ENCODE assay signal across 13 mouse cellular contexts in genomic region chr9:21843086-21843485, GRCm38 (mm10). TPM values are rescaled to one million over a fixed set of nuclear protein-coding genes. Genes with fewer than 3 reads are reported as not detected.
A peak's percentile ranks its signal among the peaks of the same experiment; 100 is the strongest.
DNase-seq lines count a peak whose midpoint lies in the region; ATAC-seq and TF ChIP-seq lines count a peak whose summit lies in the region.
"Had no signal": no experiment of that assay in that cellular context is flagged by ENCODE, and none has a peak within 500 bp of the region (broad histone marks: within the 10 kb centered on the region; RNA-seq: fewer than 3 reads in every experiment).

No protein-coding gene starts in this region.

- peak overlapping the region; percentile 83 for H3K27ac ChIP-seq in heart, postnatal 0 days (ENCODE audit: low read depth)
- H3K27ac ChIP-seq in lung, embryonic 16.5 days (ENCODE audit: low read length): peak overlapping the region; percentile 94
- H3K27ac ChIP-seq in embryonic facial prominence, embryonic 14.5 days (replicated peaks; ENCODE audit: low read depth, low read length): peak overlapping the region; percentile 52
- peak overlapping the region; percentile 30; the same call in 1 of the 2 replicates for H3K27ac ChIP-seq in limb, embryonic 11.5 days (replicated peaks; ENCODE audit: low read depth, low read length)
- H3K27ac ChIP-seq: hindbrain, embryonic 13.5 days had no signal

- H3K4me1 ChIP-seq in heart, postnatal 0 days (ENCODE audit: control insufficient read depth, insufficient read depth): 0 out of 2 replicates have a peak, but pooled peaks cover 2% of the 10 kb centered on the region
- peaks cover 44% of the 10 kb centered on the region for H3K4me1 ChIP-seq in lung, embryonic 16.5 days (replicated peaks; ENCODE audit: control insufficient read depth, insufficient read depth, low read length)
- peaks cover 17% of the 10 kb centered on the region for H3K4me1 ChIP-seq in embryonic facial prominence, embryonic 14.5 days (ENCODE audit: control insufficient read depth, insufficient read depth, low read length)
- peaks cover 30% of the 10 kb centered on the region for H3K4me1 ChIP-seq in limb, embryonic 11.5 days (ENCODE audit: control insufficient read depth, insufficient read depth, low read length)

- no peak overlapping the region for H3K4me2 ChIP-seq in heart, postnatal 0 days (ENCODE audit: low read depth, low read length)
- H3K4me2 ChIP-seq in lung, embryonic 16.5 days (ENCODE audit: low read depth, low read length): no peak overlapping the region
- H3K4me2 ChIP-seq in embryonic facial prominence, embryonic 14.5 days (ENCODE audit: low read depth, low read length): no peak overlapping the region
- no peak overlapping the region for H3K4me2 ChIP-seq in limb, embryonic 11.5 days (ENCODE audit: low read depth, severe bottlenecking)
- H3K4me2 ChIP-seq: hindbrain, embryonic 13.5 days had no signal

- no peaks in the 10 kb centered on the region for H3K9me3 ChIP-seq in heart, postnatal 0 days (replicated peaks; ENCODE audit: control insufficient read depth, low read length)
- H3K9me3 ChIP-seq in lung, embryonic 16.5 days (ENCODE audit: control insufficient read depth, low read length): no peaks in the 10 kb centered on the region
- no peaks in the 10 kb centered on the region for H3K9me3 ChIP-seq in embryonic facial prominence, embryonic 14.5 days (ENCODE audit: control insufficient read depth, low read length)
- H3K9me3 ChIP-seq in limb, embryonic 11.5 days (ENCODE audit: control insufficient read depth, low read length): no peaks in the 10 kb centered on the region
- H3K9me3 ChIP-seq: hindbrain, embryonic 13.5 days; megakaryocyte, embryonic 14.5 days had no signal

- TF ChIP-seq EP300 in heart, postnatal 0 days (IDR thresholded peaks at IDR 0.05; ENCODE audit: low read depth): no peak

- ATAC-seq in heart, postnatal 0 days (ENCODE audit: insufficient read depth, low read depth): no peak
- peak; percentile 43 for ATAC-seq in lung, embryonic 16.5 days (ENCODE audit: low read depth)
- no peak for ATAC-seq in embryonic facial prominence, embryonic 14.5 days (ENCODE audit: low read depth)
- ATAC-seq in limb, embryonic 11.5 days (ENCODE audit: insufficient number of reproducible peaks, low FRiP score, low TSS enrichment, low read depth): no peak

- 45% methylated on average over 6 of the region's 6 CpGs for WGBS in heart, postnatal 0 days
- 42% methylated on average over 6 of the region's 6 CpGs for WGBS in lung, embryonic 16.5 days
- 71% methylated on average over 6 of the region's 6 CpGs for WGBS in embryonic facial prominence, embryonic 14.5 days
- 92% methylated on average over 6 of the region's 6 CpGs for WGBS in limb, embryonic 11.5 days

- H3K4me3 ChIP-seq in heart, postnatal 0 days (ENCODE audit: low read depth, low read length): no peak overlapping the region
- no peak overlapping the region for H3K4me3 ChIP-seq in lung, embryonic 16.5 days (ENCODE audit: low read length)
- H3K4me3 ChIP-seq in embryonic facial prominence, embryonic 14.5 days (ENCODE audit: low read depth, low read length): no peak overlapping the region
- no peak overlapping the region for H3K4me3 ChIP-seq in limb, embryonic 11.5 days (ENCODE audit: low read depth, low read length)
- H3K4me3 ChIP-seq: hindbrain, embryonic 13.5 days; megakaryocyte, embryonic 14.5 days had no signal

- H3K9ac ChIP-seq in heart, postnatal 0 days (replicated peaks; ENCODE audit: low read depth, low read length): no peak overlapping the region
- peak overlapping the region; percentile 12 for H3K9ac ChIP-seq in lung, embryonic 16.5 days (ENCODE audit: low read length)
- H3K9ac ChIP-seq in embryonic facial prominence, embryonic 14.5 days (ENCODE audit: low read depth, low read length): no peak overlapping the region
- no peak overlapping the region for H3K9ac ChIP-seq in limb, embryonic 11.5 days (ENCODE audit: low read length)
- H3K9ac ChIP-seq: hindbrain, embryonic 13.5 days had no signal

- intact Hi-C loops in heart, postnatal 25 days (cut with DNase I): no loop called here

- TF ChIP-seq CTCF in heart, postnatal 0 days (IDR thresholded peaks at IDR 0.05; ENCODE audit: low read depth): peak; percentile 5; the same call in 1 of the 2 replicates

- DNase-seq in heart, postnatal 0 days (ENCODE audit: low spot score): no peak
- no peak for DNase-seq in heart, postnatal 25 days (ENCODE audit: low spot score)
- DNase-seq in lung, postnatal 10 days: no peak
- no peak for DNase-seq in embryonic facial prominence, embryonic 14.5 days (ENCODE audit: low spot score)
- DNase-seq in limb, embryonic 11.5 days (ENCODE audit: low spot score): no peak
- no peak for DNase-seq in cerebellum, postnatal 10 days
- no peak for DNase-seq in spleen, postnatal 36 days (ENCODE audit: low spot score in 2 of 2)
- DNase-seq: adrenal gland, adult 2 months; cerebellum, adult 8-10 months had no signal

- H3K36me3 ChIP-seq in heart, postnatal 0 days (replicated peaks; ENCODE audit: control insufficient read depth, insufficient read depth, low read length): peaks cover 26% of the 10 kb centered on the region
- peaks cover 16% of the 10 kb centered on the region for H3K36me3 ChIP-seq in lung, embryonic 16.5 days (ENCODE audit: control insufficient read depth, insufficient read depth, low read length)
- H3K36me3 ChIP-seq in embryonic facial prominence, embryonic 14.5 days (ENCODE audit: control insufficient read depth, insufficient read depth, low read length): peaks cover 59% of the 10 kb centered on the region
- peaks cover 14% of the 10 kb centered on the region for H3K36me3 ChIP-seq in limb, embryonic 11.5 days (ENCODE audit: control insufficient read depth, insufficient read depth, low read length)
- H3K36me3 ChIP-seq: hindbrain, embryonic 13.5 days had no signal

- no peaks in the 10 kb centered on the region for H3K27me3 ChIP-seq in heart, postnatal 0 days (ENCODE audit: control insufficient read depth, insufficient read depth, low read length)
- no peaks in the 10 kb centered on the region for H3K27me3 ChIP-seq in lung, embryonic 16.5 days (ENCODE audit: control insufficient read depth, insufficient read depth, low read depth, low read length)
- no peaks in the 10 kb centered on the region for H3K27me3 ChIP-seq in embryonic facial prominence, embryonic 14.5 days (replicated peaks; ENCODE audit: control insufficient read depth, insufficient read depth, low read length)
- H3K27me3 ChIP-seq in limb, embryonic 11.5 days (ENCODE audit: control insufficient read depth, insufficient read depth, low read length): no peaks in the 10 kb centered on the region
- H3K27me3 ChIP-seq: hindbrain, embryonic 13.5 days had no signal

RNA-seq across cellular contexts. Expression of gene Angptl8, which starts 7.8 kb away (rescaled TPM):
- not detected in 2 replicates for total RNA-seq in heart, postnatal 0 days (2014; rRNA removed; ENCODE audit: low replicate concordance)
- polyA plus RNA-seq in heart, postnatal 0 days (2015; fragmentation: Nextera tagmentation; extraction: Ambion mirVana): 0.55 and 0.69 TPM in 2 replicates
- total RNA-seq in heart, postnatal 25 days (2021): not detected
- 2.7 and 3.6 TPM in 2 replicates for polyA plus RNA-seq in lung, embryonic 16.5 days (2015; fragmentation: Nextera tagmentation; extraction: Ambion mirVana)
- 0.41 and 0.54 TPM in 2 replicates for polyA plus RNA-seq in embryonic facial prominence, embryonic 14.5 days (2014; fragmentation: Nextera tagmentation; extraction: Ambion mirVana)
- polyA plus RNA-seq in limb, embryonic 11.5 days (2014; fragmentation: Nextera tagmentation; extraction: Ambion mirVana): 0.64 and 0.82 TPM in 2 replicates
- total RNA-seq: ES-E14 had no signal

RNA-seq across cellular contexts. Expression of gene Dock6, which starts 9.3 kb away (rescaled TPM):
- 38.5 and 65.3 TPM in 2 replicates for total RNA-seq in heart, postnatal 0 days (2014; rRNA removed; ENCODE audit: low replicate concordance)
- polyA plus RNA-seq in heart, postnatal 0 days (2015; fragmentation: Nextera tagmentation; extraction: Ambion mirVana): 19.1 and 22.7 TPM in 2 replicates
- total RNA-seq in heart, postnatal 25 days (2021): 10 to 100 TPM; 34.9 to 36.9 TPM
- 62.6 and 63.7 TPM in 2 replicates for polyA plus RNA-seq in lung, embryonic 16.5 days (2015; fragmentation: Nextera tagmentation; extraction: Ambion mirVana)
- polyA plus RNA-seq in embryonic facial prominence, embryonic 14.5 days (2014; fragmentation: Nextera tagmentation; extraction: Ambion mirVana): 28.3 and 30.2 TPM in 2 replicates
- polyA plus RNA-seq in limb, embryonic 11.5 days (2014; fragmentation: Nextera tagmentation; extraction: Ambion mirVana): 37.4 and 42.7 TPM in 2 replicates

RNA-seq across cellular contexts. Expression of gene Kank2, which starts 44.5 kb away (rescaled TPM):
- 78.5 and 92.4 TPM in 2 replicates for total RNA-seq in heart, postnatal 0 days (2014; rRNA removed; ENCODE audit: low replicate concordance)
- polyA plus RNA-seq in heart, postnatal 0 days (2015; fragmentation: Nextera tagmentation; extraction: Ambion mirVana): 10.3 and 10.9 TPM in 2 replicates
- total RNA-seq in heart, postnatal 25 days (2021): 10 to 100 TPM; 52.5 to 58.0 TPM
- 25.5 and 26.3 TPM in 2 replicates for polyA plus RNA-seq in lung, embryonic 16.5 days (2015; fragmentation: Nextera tagmentation; extraction: Ambion mirVana)
- polyA plus RNA-seq in embryonic facial prominence, embryonic 14.5 days (2014; fragmentation: Nextera tagmentation; extraction: Ambion mirVana): 10.7 and 12.1 TPM in 2 replicates
- polyA plus RNA-seq in limb, embryonic 11.5 days (2014; fragmentation: Nextera tagmentation; extraction: Ambion mirVana): 11.6 and 12.7 TPM in 2 replicates

Comparison
In these comparisons a context has a peak if more than half of its experiments do, and no peak if none do; other contexts are left out.
1. H3K27ac ChIP-seq: peak in every context shown above with its lines; median percentile 94 in lung, embryonic 16.5 days; 83 in heart, postnatal 0 days; 52 in embryonic facial prominence, embryonic 14.5 days; 30 in limb, embryonic 11.5 days.